Mouse (Mus musculus) MEL (cell line): ENCODE measurements around the gene Gm9945. TPM values are rescaled to one million over a fixed set of nuclear protein-coding genes. Genes with fewer than 3 reads are reported as not detected.

Experiments
- DNase-seq: peaks from one replicate; pipeline ENCODE4 v3.0.0; 2011; ENCODE audit warnings: low read depth, low spot score
- H3K27ac ChIP-seq: 2 replicates; pipeline ENCODE4 v1.5.1; 2012; ENCODE audit warnings: low read depth, mild to moderate bottlenecking, control low read depth, low read length, moderate library complexity; ENCODE audit not compliant: control insufficient read depth
- H3K27me3 ChIP-seq, 2 experiments: fragments of 150-350 bp in 1 of 2; sonication (generic) in 1 of 2; 2 replicates each; pipeline ENCODE4 v1.6.1; 2012; ENCODE audit warnings: low read length in 2 of 2, mild to moderate bottlenecking in 2 of 2, improper control_type of control experiment in 1 of 2, moderate library complexity in 1 of 2; ENCODE audit not compliant: insufficient read depth in 2 of 2, control insufficient read depth in 1 of 2
- H3K36me3 ChIP-seq, 2 experiments: 2 replicates each; pipeline ENCODE4 v1.6.1; 2012 to 2014; ENCODE audit warnings: low read length in 2 of 2, improper control_type of control experiment in 1 of 2, inconsistent platforms in 1 of 2, mild to moderate bottlenecking in 1 of 2; ENCODE audit not compliant: insufficient read depth in 2 of 2, control insufficient read depth in 1 of 2
- H3K4me1 ChIP-seq, 2 experiments: fragments of 150-350 bp in 1 of 2; sonication (generic) in 1 of 2; 2 replicates each; pipeline ENCODE4 v1.6.1; 2012; ENCODE audit warnings: low read length in 2 of 2, improper control_type of control experiment in 1 of 2, mild to moderate bottlenecking in 1 of 2; ENCODE audit not compliant: insufficient read depth in 2 of 2, control insufficient read depth in 1 of 2
- H3K4me3 ChIP-seq, 2 experiments: fragments of 150-350 bp in 1 of 2; sonication (generic) in 1 of 2; 2 replicates each; pipeline ENCODE4 v1.5.1; 2012; ENCODE audit warnings: low read depth in 2 of 2, low read length in 2 of 2, mild to moderate bottlenecking in 2 of 2, moderate library complexity in 2 of 2, control low read depth in 1 of 2, improper control_type of control experiment in 1 of 2; ENCODE audit not compliant: control insufficient read depth in 1 of 2, insufficient read depth in 1 of 2
- H3K79me2 ChIP-seq: 2 replicates; pipeline ENCODE4 v1.6.1; 2012; ENCODE audit warnings: mild to moderate bottlenecking, low read length, moderate library complexity; ENCODE audit not compliant: control insufficient read depth, poor library complexity, insufficient read depth
- H3K9ac ChIP-seq: 2 replicates; pipeline ENCODE4 v1.6.1; 2012; ENCODE audit warnings: low read depth, mild to moderate bottlenecking, control low read depth, low read length, moderate library complexity; ENCODE audit not compliant: control insufficient read depth, poor library complexity, severe bottlenecking
- H3K9me3 ChIP-seq: fragments of 150-350 bp; sonication (generic); replicated peaks from 2 replicates; pipeline ENCODE4 v1.6.1; 2012; ENCODE audit warnings: mild to moderate bottlenecking, low read length, improper control_type of control experiment, moderate library complexity; ENCODE audit not compliant: insufficient read depth
- BHLHE40 ChIP-seq: IDR thresholded peaks from 2 replicates; pipeline ENCODE4 v1.6.1; 2012; ENCODE audit warnings: low read depth, mild to moderate bottlenecking, inconsistent platforms, low read length, improper control_type of control experiment, borderline replicate concordance
- CHD1 ChIP-seq: IDR thresholded peaks from 2 replicates; pipeline ENCODE4 v1.6.1; 2012; ENCODE audit warnings: low read depth, mild to moderate bottlenecking, inconsistent platforms, low read length, improper control_type of control experiment
- CHD2 ChIP-seq: IDR thresholded peaks from 2 replicates; pipeline ENCODE4 v1.6.1; 2011; ENCODE audit warnings: low read length, improper control_type of control experiment
- CTCF ChIP-seq, 3 experiments: IDR thresholded peaks in 2 of 3; conservative IDR thresholded peaks in 1 of 3; 2 replicates each; pipeline ENCODE4 v1.5.1; 2011 to 2012; ENCODE audit warnings: low read length in 3 of 3, low read depth in 2 of 3, mild to moderate bottlenecking in 2 of 3, improper control_type of control experiment in 1 of 3, inconsistent platforms in 1 of 3, mixed read lengths in 1 of 3, moderate library complexity in 1 of 3; ENCODE audit not compliant: control insufficient read depth in 1 of 3, insufficient read depth in 1 of 3, poor library complexity in 1 of 3, severe bottlenecking in 1 of 3
- E2F4 ChIP-seq: IDR thresholded peaks from 2 replicates; pipeline ENCODE4 v1.6.1; 2011; ENCODE audit warnings: low read depth, low read length, improper control_type of control experiment, borderline replicate concordance
- EP300 ChIP-seq, 2 experiments: IDR thresholded peaks; 2 replicates each; pipeline ENCODE4 v1.6.1; 2011; ENCODE audit warnings: improper control_type of control experiment in 2 of 2, low read length in 2 of 2, low read depth in 1 of 2, mild to moderate bottlenecking in 1 of 2
- ETS1 ChIP-seq: IDR thresholded peaks from 2 replicates; pipeline ENCODE4 v1.6.1; 2012; ENCODE audit warnings: low read depth, mild to moderate bottlenecking, inconsistent platforms, low read length, improper control_type of control experiment, moderate library complexity
- GATA1 ChIP-seq: IDR thresholded peaks from 2 replicates; pipeline ENCODE4 v1.6.1; 2011; ENCODE audit warnings: low read depth, low read length, improper control_type of control experiment
- HCFC1 ChIP-seq: IDR thresholded peaks from 2 replicates; pipeline ENCODE4 v1.6.1; 2012; ENCODE audit warnings: low read depth, mild to moderate bottlenecking, inconsistent platforms, low read length, improper control_type of control experiment, moderate library complexity
- JUND ChIP-seq: IDR thresholded peaks from 2 replicates; pipeline ENCODE4 v1.6.1; 2011; ENCODE audit warnings: low read depth, mild to moderate bottlenecking, improper control_type of control experiment, low read length
- MAFK ChIP-seq: IDR thresholded peaks from 2 replicates; pipeline ENCODE4 v1.6.1; 2011; ENCODE audit warnings: low read depth, mild to moderate bottlenecking, low read length, improper control_type of control experiment, borderline replicate concordance
- MAX ChIP-seq: IDR thresholded peaks from 2 replicates; pipeline ENCODE4 v1.6.1; 2011; ENCODE audit warnings: low read length, improper control_type of control experiment
- MAZ ChIP-seq: IDR thresholded peaks from 2 replicates; pipeline ENCODE4 v1.6.1; 2012; ENCODE audit warnings: low read depth, mild to moderate bottlenecking, inconsistent platforms, low read length, improper control_type of control experiment
- MYB ChIP-seq: IDR thresholded peaks from 2 replicates; pipeline ENCODE4 v1.6.1; 2011; ENCODE audit warnings: mild to moderate bottlenecking, low read depth, low read length, improper control_type of control experiment
- POLR2A ChIP-seq, 2 experiments: IDR thresholded peaks; 2 replicates each; pipeline ENCODE4 v1.6.1; 2011 to 2012; ENCODE audit warnings: low read length in 2 of 2, mild to moderate bottlenecking in 2 of 2, control low read depth in 1 of 2, improper control_type of control experiment in 1 of 2, low read depth in 1 of 2, moderate library complexity in 1 of 2; ENCODE audit not compliant: control insufficient read depth in 1 of 2, insufficient read depth in 1 of 2, poor library complexity in 1 of 2
- POLR2AphosphoS2 ChIP-seq: IDR thresholded peaks from 2 replicates; pipeline ENCODE4 v1.6.1; 2011; ENCODE audit warnings: low read length, improper control_type of control experiment
- RCOR1 ChIP-seq: IDR thresholded peaks from 2 replicates; pipeline ENCODE4 v1.6.1; 2012; ENCODE audit warnings: low read depth, mild to moderate bottlenecking, inconsistent platforms, low read length, improper control_type of control experiment
- SIN3A ChIP-seq: IDR thresholded peaks from 2 replicates; pipeline ENCODE4 v1.6.1; 2012; ENCODE audit warnings: low read length, improper control_type of control experiment, inconsistent platforms
- SMC3 ChIP-seq: IDR thresholded peaks from 2 replicates; pipeline ENCODE4 v1.6.1; 2011; ENCODE audit warnings: low read depth, low read length, improper control_type of control experiment
- TAL1 ChIP-seq: IDR thresholded peaks from 2 replicates; pipeline ENCODE4 v1.6.1; 2012; ENCODE audit warnings: mild to moderate bottlenecking, inconsistent platforms, low read length, moderate library complexity, mixed read lengths
- TBP ChIP-seq: IDR thresholded peaks from 2 replicates; pipeline ENCODE4 v1.8.0; 2011; ENCODE audit warnings: low read depth, low read length, improper control_type of control experiment
- TCF12 ChIP-seq: IDR thresholded peaks from 2 replicates; pipeline ENCODE4 v1.6.1; 2014; ENCODE audit warnings: low read depth, mild to moderate bottlenecking, inconsistent platforms, low read length, improper control_type of control experiment, moderate library complexity
- USF1 ChIP-seq: IDR thresholded peaks from 2 replicates; pipeline ENCODE4 v1.6.1; 2014; ENCODE audit warnings: low read depth, mild to moderate bottlenecking, inconsistent platforms, low read length, improper control_type of control experiment, moderate library complexity
- USF2 ChIP-seq, 2 experiments: IDR thresholded peaks; 2 replicates each; pipeline ENCODE4 v1.6.1; 2011 to 2012; ENCODE audit warnings: improper control_type of control experiment in 2 of 2, low read length in 2 of 2, borderline replicate concordance in 1 of 2, inconsistent platforms in 1 of 2, low read depth in 1 of 2, mild to moderate bottlenecking in 1 of 2; ENCODE audit not compliant: insufficient read depth in 1 of 2
- ZC3H11A ChIP-seq: IDR thresholded peaks from 2 replicates; pipeline ENCODE4 v1.6.1; 2012; ENCODE audit warnings: low read depth, mild to moderate bottlenecking, inconsistent platforms, low read length, improper control_type of control experiment
- ZKSCAN1 ChIP-seq: IDR thresholded peaks from 2 replicates; pipeline ENCODE4 v1.6.1; 2012; ENCODE audit warnings: low read depth, mild to moderate bottlenecking, inconsistent platforms, low read length, improper control_type of control experiment, moderate library complexity
- ZMIZ1 ChIP-seq: IDR thresholded peaks from 2 replicates; pipeline ENCODE4 v1.6.1; 2012; ENCODE audit warnings: low read depth, mild to moderate bottlenecking, inconsistent platforms, low read length, improper control_type of control experiment, moderate library complexity
- polyA plus RNA-seq, 2 experiments: library from polyadenylated mRNA; stranded (reverse) in 1 of 2; unstranded in 1 of 2; fragments of >175 nt in 1 of 2; fragments of >200 nt in 1 of 2; gene quantifications; 2 replicates each; pipeline versions ENCODE4 v1.2.1 to v1.2.4; 2012; ENCODE audit warnings: low replicate concordance in 2 of 2, low read depth in 1 of 2; ENCODE audit not compliant: insufficient read length in 2 of 2, insufficient read depth in 1 of 2, missing spikeins in 1 of 2
- total RNA-seq: library from RNA; depleted of rRNA; stranded (reverse); fragments of 300-350 nt; gene quantifications from 2 replicates; pipeline ENCODE4 v1.2.3, GENCODE M21; 2012

Gene Gm9945
- total and polyA plus RNA-seq, 3 experiments, result not detected

GRCm38 (mm10) chr11:53525461-53525860, 45.5 kb downstream of the Gm9945 start:
- peaks cover 96% of the 10 kb centered on the region for H3K79me2 ChIP-seq
- H3K4me1 ChIP-seq, result peaks cover 32 to 71% of the 10 kb centered on the region in 2 experiments
- H3K9me3 ChIP-seq, result no peaks in the 10 kb centered on the region
- no peak overlapping the region for H3K4me3 ChIP-seq
- H3K9ac ChIP-seq, result no peak overlapping the region
- TF ChIP-seq POLR2A (IDR thresholded peaks at IDR 0.05; ENCODE audit: control insufficient read depth in 1 of 2, insufficient read depth in 1 of 2, low read depth in 1 of 2, low read length in 2 of 2, poor library complexity in 1 of 2) (0 out of 4 replicates have a peak, but pooled peaks of 1 of the 2 experiments have one; percentile 16), BHLHE40 (no peak), POLR2AphosphoS2 (peak; percentile 27; the same call in 1 of the 2 replicates)
- H3K27ac ChIP-seq, result 0 out of 2 replicates have a peak overlapping the region, but pooled peaks have one; percentile 4
- peaks cover 12 to 61% of the 10 kb centered on the region in 2 experiments for H3K36me3 ChIP-seq
- no peaks in the 10 kb centered on the region for H3K27me3 ChIP-seq
- no peak for DNase-seq

GRCm38 (mm10) chr11:53528397-53529252, 48.7 kb downstream of the Gm9945 start:
- H3K36me3 ChIP-seq, result peaks cover 24 to 62% of the 10 kb centered on the region in 2 experiments
- peak overlapping the region; percentile 25 for H3K9ac ChIP-seq

More at GRCm38 (mm10) chr11:53528397-53529252, 48.7 kb downstream of the Gm9945 start:
- TF ChIP-seq HCFC1, result no peak
- peak; percentile 46; the same call in 1 of the 2 replicates for TF ChIP-seq SIN3A
- TF ChIP-seq CHD2, result no peak
- peak; percentile 74; the same call in 1 of the 2 replicates for TF ChIP-seq JUND
- no peak for TF ChIP-seq ZKSCAN1
- TF ChIP-seq TBP, result 0 out of 2 replicates have a peak, but pooled peaks have one; percentile 22
- no peak for TF ChIP-seq E2F4
- TF ChIP-seq EP300 (IDR thresholded peaks at IDR 0.05; ENCODE audit: low read depth in 1 of 2, low read length in 2 of 2), result peak; percentile 76 to 90
- no peak for TF ChIP-seq ZC3H11A
- no peak for TF ChIP-seq MAZ
- TF ChIP-seq MYB, result peak; percentile 25; the same call in 1 of the 2 replicates
- TF ChIP-seq TAL1, result peak; percentile 55
- no peak for TF ChIP-seq USF1
- no peak for TF ChIP-seq CTCF (IDR thresholded peaks at IDR 0.05 in 2 of 3, conservative IDR thresholded peaks at IDR 0.05 in 1 of 3; ENCODE audit: control insufficient read depth in 1 of 3, insufficient read depth in 1 of 3, low read depth in 2 of 3, low read length in 3 of 3, poor library complexity in 1 of 3, severe bottlenecking in 1 of 3)
- peak; percentile 69 for TF ChIP-seq GATA1
- no peak for TF ChIP-seq CHD1
- TF ChIP-seq TCF12, result peak; percentile 89
- peak; percentile 60; the same call in 1 of the 2 replicates for TF ChIP-seq ZMIZ1
- no peak for TF ChIP-seq USF2 (IDR thresholded peaks at IDR 0.05; ENCODE audit: borderline replicate concordance in 1 of 2, insufficient read depth in 1 of 2, low read depth in 1 of 2, low read length in 2 of 2)
- TF ChIP-seq BHLHE40, result peak; percentile 61; the same call in 1 of the 2 replicates
- peak; percentile 48; the same call in 1 of the 2 replicates for TF ChIP-seq RCOR1
- no peak for TF ChIP-seq POLR2A (IDR thresholded peaks at IDR 0.05; ENCODE audit: control insufficient read depth in 1 of 2, insufficient read depth in 1 of 2, low read depth in 1 of 2, low read length in 2 of 2, poor library complexity in 1 of 2)
- TF ChIP-seq ETS1, result peak; percentile 77
- 0 out of 2 replicates have a peak, but pooled peaks have one; percentile 5 for TF ChIP-seq MAFK
- TF ChIP-seq SMC3, result no peak
- no peak for TF ChIP-seq MAX
- TF ChIP-seq, all 39 proteins: peak for 13
- peaks cover 31 to 69% of the 10 kb centered on the region in 2 experiments for H3K4me1 ChIP-seq
- peak overlapping the region; percentile 51 for H3K27ac ChIP-seq
- no peak overlapping the region for H3K4me3 ChIP-seq
- peaks cover 78% of the 10 kb centered on the region for H3K79me2 ChIP-seq
- no peaks in the 10 kb centered on the region for H3K9me3 ChIP-seq
- DNase-seq, result peak; percentile 70
- H3K27me3 ChIP-seq, result no peaks in the 10 kb centered on the region
